In genomic region chr13:59590691-59591090, GRCm38 (mm10) we compare ENCODE assay signal across 26 mouse cellular contexts. TPM values are rescaled to one million over a fixed set of nuclear protein-coding genes. Genes with fewer than 3 reads are reported as not detected.
DNase-seq lines count a peak whose midpoint lies in the region; ATAC-seq and TF ChIP-seq lines count a peak whose summit lies in the region.
"Had no signal": no experiment of that assay in that cellular context is flagged by ENCODE, and none has a peak within 500 bp of the region (broad histone marks: within the 10 kb centered on the region; RNA-seq: fewer than 3 reads in every experiment).

No protein-coding gene starts in this region.

- no peak overlapping the region for H3K9ac ChIP-seq in forebrain, embryonic 11.5 days (ENCODE audit: low read length)
- H3K9ac ChIP-seq: embryonic facial prominence, embryonic 12.5 days; forebrain, embryonic 12.5 days had no signal

- peak; percentile 37 for DNase-seq in thymus, adult 2 months
- DNase-seq in thymus, postnatal 10 days (ENCODE audit: low spot score in 2 of 2) = peak; percentile 39 to 40
- DNase-seq in thymus, postnatal 25 days = peak; percentile 46
- DNase-seq in thymus, postnatal 4 days = peak; percentile 53
- DNase-seq in forebrain, embryonic 11.5 days (ENCODE audit: low spot score) = no peak
- no peak for DNase-seq in left cerebral cortex, adult 11 months (ENCODE audit: low spot score)
- DNase-seq in layer of hippocampus, adult 8-10 months (ENCODE audit: low spot score in 2 of 2) = no peak
- DNase-seq: adrenal gland, adult 2 months; adrenal gland, postnatal 10 days; adrenal gland, postnatal 25 days; B cell, adult 2 months; cerebellum, adult 11-12 months; cerebellum, adult 2 months; cerebellum, adult 9-10 months; cerebellum, postnatal 10 days; cerebellum, postnatal 25 days had no signal

- H3K27ac ChIP-seq in thymus, adult 2 months (ENCODE audit: control insufficient read depth, insufficient read depth, low read length) = no peak overlapping the region
- no peak overlapping the region for H3K27ac ChIP-seq in forebrain, embryonic 11.5 days (ENCODE audit: low read depth, low read length)
- H3K27ac ChIP-seq: embryonic facial prominence, embryonic 10.5 days; embryonic facial prominence, embryonic 12.5 days; forebrain, embryonic 12.5 days had no signal

- no peak overlapping the region for H3K4me3 ChIP-seq in thymus, adult 2 months (ENCODE audit: control insufficient read depth, insufficient read depth, low read length)
- no peak overlapping the region for H3K4me3 ChIP-seq in forebrain, embryonic 11.5 days (ENCODE audit: low read depth, low read length)
- H3K4me3 ChIP-seq: embryonic facial prominence, embryonic 10.5 days; embryonic facial prominence, embryonic 12.5 days; forebrain, embryonic 12.5 days had no signal

- no peaks in the 10 kb centered on the region for H3K27me3 ChIP-seq in thymus, adult 2 months (ENCODE audit: control insufficient read depth, insufficient read depth, low read length)
- H3K27me3 ChIP-seq in forebrain, embryonic 11.5 days (ENCODE audit: control insufficient read depth, insufficient read depth, low read length) = no peaks in the 10 kb centered on the region
- H3K27me3 ChIP-seq: CH12.LX; embryonic facial prominence, embryonic 12.5 days; forebrain, embryonic 12.5 days; Patski had no signal

- no peak for TF ChIP-seq POLR2A in thymus, adult 2 months (IDR thresholded peaks at IDR 0.05; ENCODE audit: control insufficient read depth, extremely low read depth, insufficient read depth, low read length, poor library complexity)

- H3K36me3 ChIP-seq in thymus, adult 2 months (ENCODE audit: control insufficient read depth, insufficient read depth, low read length) = peaks cover 8% of the 10 kb centered on the region
- H3K36me3 ChIP-seq in forebrain, embryonic 11.5 days (ENCODE audit: control insufficient read depth, insufficient read depth, low read length) = no peaks in the 10 kb centered on the region; the same call in none of the 2 replicates

- no peak for TF ChIP-seq CTCF in thymus, adult 2 months (IDR thresholded peaks at IDR 0.05; ENCODE audit: borderline replicate concordance, control insufficient read depth, extremely low read depth, insufficient read depth, low read length, poor library complexity)

- WGBS in thymus, adult 2 months = 64% methylated on average over 4 of the region's 4 CpGs
- WGBS in forebrain, embryonic 11.5 days = 93% methylated on average over 4 of the region's 4 CpGs

- ATAC-seq in forebrain, embryonic 11.5 days (replicated peaks; ENCODE audit: low FRiP score) = no peak
- ATAC-seq: activated CD4-positive, CD25-positive, alpha-beta regulatory T cell, adult 4 months; CD4-positive, CD25-positive, alpha-beta regulatory T cell, adult 4 months; forebrain, embryonic 14.5 days; forebrain, embryonic 16.5 days; Patski had no signal

- no peaks in the 10 kb centered on the region for H3K9me3 ChIP-seq in forebrain, embryonic 11.5 days (ENCODE audit: control insufficient read depth, low read length)
- H3K9me3 ChIP-seq: embryonic facial prominence, embryonic 10.5 days; embryonic facial prominence, embryonic 12.5 days; forebrain, embryonic 12.5 days; G1E had no signal

- peaks cover 4% of the 10 kb centered on the region for H3K4me1 ChIP-seq in thymus, adult 2 months (replicated peaks; ENCODE audit: control insufficient read depth, insufficient read depth, low read length)
- H3K4me1 ChIP-seq in forebrain, embryonic 11.5 days (replicated peaks; ENCODE audit: control insufficient read depth, insufficient read depth, low read length) = peaks cover 5% of the 10 kb centered on the region; the same call in 1 of the 2 replicates

- no peak overlapping the region for H3K4me2 ChIP-seq in forebrain, embryonic 11.5 days (ENCODE audit: low read depth, low read length, severe bottlenecking)
- H3K4me2 ChIP-seq: embryonic facial prominence, embryonic 12.5 days; forebrain, embryonic 12.5 days had no signal

RNA-seq across cellular contexts. Expression of gene Naa35, which starts 5.6 kb away (rescaled TPM):
- polyA plus RNA-seq in thymus, adult 2 months (2012; rRNA removed) = 44.5 and 54.3 TPM in 2 replicates
- 102 TPM in 2 replicates for polyA plus RNA-seq in forebrain, embryonic 11.5 days (2014; fragmentation: Nextera tagmentation; extraction: Ambion mirVana)
- 100 to 1,000 TPM in 3 of 4 experiments, 10 to 100 TPM in 1; 99.8 to 121 (median 105) TPM for total RNA-seq in layer of hippocampus, adult 8-10 months (2022)

RNA-seq across cellular contexts. Expression of gene Agtpbp1, which starts 5.7 kb away (rescaled TPM):
- polyA plus RNA-seq in thymus, adult 2 months (2012; rRNA removed) = 9.9 and 13.5 TPM in 2 replicates
- 20.4 and 21.0 TPM in 2 replicates for polyA plus RNA-seq in forebrain, embryonic 11.5 days (2014; fragmentation: Nextera tagmentation; extraction: Ambion mirVana)
- total RNA-seq in layer of hippocampus, adult 8-10 months (2022) = 100 to 1,000 TPM; 331 to 365 (median 343) TPM

Comparison
In these comparisons a context has a peak if more than half of its experiments do, and no peak if none do; other contexts are left out.
1. DNase-seq: peak in thymus, adult 2 months (single experiment), thymus, postnatal 10 days (2 of 2), thymus, postnatal 25 days (single experiment) and thymus, postnatal 4 days (single experiment); none in forebrain, embryonic 11.5 days (single experiment), left cerebral cortex, adult 11 months (single experiment) and layer of hippocampus, adult 8-10 months (0 of 2).